ENCODE assay signal across 8 mouse cellular contexts in genomic region chr10:127738151-127738882, GRCm38 (mm10). TPM values are rescaled to one million over a fixed set of nuclear protein-coding genes. Genes with fewer than 3 reads are reported as not detected.
A peak's percentile ranks its signal among the peaks of the same experiment; 100 is the strongest.
DNase-seq lines count a peak whose midpoint lies in the region; ATAC-seq and TF ChIP-seq lines count a peak whose summit lies in the region.

No protein-coding gene starts in this region.

- 16% methylated on average over 13 of the region's 13 CpGs for WGBS in cerebellum, adult 2 months
- 46% methylated on average over 13 of the region's 13 CpGs for WGBS in embryonic facial prominence, embryonic 15.5 days
- 52% methylated on average over 13 of the region's 13 CpGs for WGBS in hindbrain, embryonic 15.5 days
- WGBS in liver, adult 2 months, result 6% methylated on average over 13 of the region's 13 CpGs
- 45% methylated on average over 13 of the region's 13 CpGs for WGBS in spleen, adult 2 months

- H3K4me3 ChIP-seq in cerebellum, adult 2 months (replicated peaks; ENCODE audit: insufficient read depth, low read depth, low read length), result no peak overlapping the region
- H3K4me3 ChIP-seq in embryonic facial prominence, embryonic 15.5 days (replicated peaks), result 0 out of 2 replicates have a peak overlapping the region, but pooled peaks have one; percentile 94
- H3K4me3 ChIP-seq in hindbrain, embryonic 15.5 days, result peak overlapping the region; percentile 96; the same call in 1 of the 2 replicates
- H3K4me3 ChIP-seq in liver, adult 2 months (ENCODE audit: insufficient read depth, low read depth, low read length), result no peak overlapping the region
- no peak overlapping the region for H3K4me3 ChIP-seq in spleen, adult 2 months (ENCODE audit: extremely low read depth, insufficient read depth, insufficient read length)

- H3K27me3 ChIP-seq in cerebellum, adult 2 months (ENCODE audit: control insufficient read depth, insufficient read depth, low read length), result no peaks in the 10 kb centered on the region
- H3K27me3 ChIP-seq in embryonic facial prominence, embryonic 15.5 days, result no peaks in the 10 kb centered on the region; the same call in 1 of the 2 replicates
- no peaks in the 10 kb centered on the region for H3K27me3 ChIP-seq in hindbrain, embryonic 15.5 days
- H3K27me3 ChIP-seq in liver, adult 2 months (ENCODE audit: control insufficient read depth, insufficient read depth, low read length), result no peaks in the 10 kb centered on the region
- H3K27me3 ChIP-seq in spleen, adult 2 months (ENCODE audit: control insufficient read depth, insufficient read depth, low read length), result no peaks in the 10 kb centered on the region; the same call in 1 of the 2 replicates

- H3K4me2 ChIP-seq in embryonic facial prominence, embryonic 15.5 days (replicated peaks), result peak overlapping the region; percentile 62
- H3K4me2 ChIP-seq in hindbrain, embryonic 15.5 days, result peak overlapping the region; percentile 75

- TF ChIP-seq CTCF in cerebellum, adult 2 months (IDR thresholded peaks at IDR 0.05; ENCODE audit: borderline replicate concordance, insufficient read depth, low read depth, low read length), result peak; percentile 57
- TF ChIP-seq CTCF in liver, adult 2 months (IDR thresholded peaks at IDR 0.05; ENCODE audit: low read depth, low read length), result peak; percentile 54
- peak; percentile 29; the same call in 1 of the 2 replicates for TF ChIP-seq CTCF in spleen, adult 2 months (IDR thresholded peaks at IDR 0.05; ENCODE audit: extremely low read depth, insufficient read depth, insufficient read length, insufficient replicate concordance)

- peaks cover 21% of the 10 kb centered on the region for H3K36me3 ChIP-seq in embryonic facial prominence, embryonic 15.5 days
- peaks cover 21% of the 10 kb centered on the region for H3K36me3 ChIP-seq in hindbrain, embryonic 15.5 days
- H3K36me3 ChIP-seq in liver, adult 2 months (ENCODE audit: control insufficient read depth, insufficient read depth, low read length), result peaks cover 11% of the 10 kb centered on the region
- peaks cover 16% of the 10 kb centered on the region for H3K36me3 ChIP-seq in spleen, adult 2 months (ENCODE audit: control insufficient read depth, insufficient read depth, low read length)

- no peaks in the 10 kb centered on the region for H3K4me1 ChIP-seq in cerebellum, adult 2 months (ENCODE audit: control insufficient read depth, insufficient read depth, low read length)
- H3K4me1 ChIP-seq in embryonic facial prominence, embryonic 15.5 days, result peaks cover 16% of the 10 kb centered on the region
- H3K4me1 ChIP-seq in hindbrain, embryonic 15.5 days (replicated peaks), result peaks cover 21% of the 10 kb centered on the region
- H3K4me1 ChIP-seq in liver, adult 2 months (ENCODE audit: control insufficient read depth, insufficient read depth, low read length), result peaks cover 18% of the 10 kb centered on the region
- H3K4me1 ChIP-seq in spleen, adult 2 months (ENCODE audit: control insufficient read depth, insufficient read depth, insufficient read length), result peaks cover 17% of the 10 kb centered on the region; the same call in 1 of the 2 replicates

- no peak for TF ChIP-seq POLR2A in cerebellum, adult 2 months (IDR thresholded peaks at IDR 0.05; ENCODE audit: borderline replicate concordance, insufficient read depth, low read length)
- 0 out of 2 replicates have a peak, but pooled peaks have one; percentile 23 for TF ChIP-seq POLR2A in liver, adult 2 months (IDR thresholded peaks at IDR 0.05; ENCODE audit: extremely low read depth, insufficient read depth, low read length)
- no peak for TF ChIP-seq POLR2A in spleen, adult 2 months (IDR thresholded peaks at IDR 0.05; ENCODE audit: low read depth, low read length)

- no peaks in the 10 kb centered on the region for H3K9me3 ChIP-seq in embryonic facial prominence, embryonic 15.5 days (replicated peaks)
- no peaks in the 10 kb centered on the region for H3K9me3 ChIP-seq in hindbrain, embryonic 15.5 days

- peaks cover 28% of the 10 kb centered on the region for H3K79me2 ChIP-seq in liver, adult 2 months (ENCODE audit: control insufficient read depth, insufficient read depth, low read length)

- no peak overlapping the region for H3K9ac ChIP-seq in embryonic facial prominence, embryonic 15.5 days
- no peak overlapping the region for H3K9ac ChIP-seq in hindbrain, embryonic 15.5 days
- H3K9ac ChIP-seq in liver, adult 2 months (ENCODE audit: low read depth, low read length), result peak overlapping the region; percentile 32

- H3K27ac ChIP-seq in cerebellum, adult 2 months (ENCODE audit: insufficient read depth, low read length), result no peak overlapping the region
- H3K27ac ChIP-seq in embryonic facial prominence, embryonic 15.5 days (replicated peaks), result no peak overlapping the region
- H3K27ac ChIP-seq in hindbrain, embryonic 15.5 days (replicated peaks), result no peak overlapping the region
- peak overlapping the region; percentile 98 for H3K27ac ChIP-seq in liver, adult 2 months (replicated peaks; ENCODE audit: insufficient read depth, low read depth, low read length)
- H3K27ac ChIP-seq in spleen, adult 2 months (ENCODE audit: insufficient read depth, low read length), result 0 out of 2 replicates have a peak overlapping the region, but pooled peaks have one; percentile 1

- no peak for ATAC-seq in cerebellum, adult (ENCODE audit: insufficient number of reproducible peaks, low FRiP score, low TSS enrichment)
- no peak for ATAC-seq in embryonic facial prominence, embryonic 15.5 days (ENCODE audit: insufficient number of reproducible peaks, low FRiP score, low TSS enrichment, low read depth)
- no peak for ATAC-seq in hindbrain, embryonic 15.5 days (ENCODE audit: low FRiP score, low read depth)

- DNase-seq in cerebellum, adult 2 months, result peak in 1 of 2 experiments; percentile 21
- peak; percentile 70 for DNase-seq in MEL-GATA-1-ER (ENCODE audit: extremely low read depth, low read depth)
- peak; percentile 99 for DNase-seq in liver, adult 2 months (ENCODE audit: extremely low read depth, low read depth, low spot score)
- peak in 1 of 2 experiments; percentile 46 for DNase-seq in spleen, adult 2 months (ENCODE audit: low read depth in 1 of 2, low spot score in 2 of 2)
- no peak for DNase-seq in right cerebral cortex, postnatal 36 days (ENCODE audit: low spot score in 2 of 2)

RNA-seq across cellular contexts. Expression of gene Zbtb39, which starts 1.0 kb away (rescaled TPM):
- polyA plus RNA-seq in cerebellum, adult 2 months (2012; rRNA removed), result 5.7 and 6.6 TPM in 2 replicates
- 3.1 and 3.2 TPM in 2 replicates for polyA plus RNA-seq in embryonic facial prominence, embryonic 15.5 days (2015; fragmentation: Nextera tagmentation; extraction: Ambion mirVana)
- polyA plus RNA-seq in hindbrain, embryonic 15.5 days (2015; fragmentation: Nextera tagmentation; extraction: Ambion mirVana), result 3.2 and 4.1 TPM in 2 replicates
- 4.1 and 5.8 TPM in 2 replicates for total RNA-seq in liver, adult 2 months (2014; rRNA removed)
- 5.3 and 5.9 TPM in 2 replicates for polyA plus RNA-seq in liver, adult 2 months (2012; rRNA removed)
- polyA plus RNA-seq in spleen, adult 2 months (2012; rRNA removed), result 5.6 and 6.0 TPM in 2 replicates

RNA-seq across cellular contexts. Expression of gene Gpr182, which starts 13.2 kb away (rescaled TPM):
- 1.4 and 1.5 TPM in 2 replicates for polyA plus RNA-seq in cerebellum, adult 2 months (2012; rRNA removed)
- polyA plus RNA-seq in embryonic facial prominence, embryonic 15.5 days (2015; fragmentation: Nextera tagmentation; extraction: Ambion mirVana), result 1.5 and 2.0 TPM in 2 replicates
- polyA plus RNA-seq in hindbrain, embryonic 15.5 days (2015; fragmentation: Nextera tagmentation; extraction: Ambion mirVana), result 1.8 TPM in 2 replicates
- 4.8 and 8.8 TPM in 2 replicates for total RNA-seq in liver, adult 2 months (2014; rRNA removed)
- 18.4 and 26.2 TPM in 2 replicates for polyA plus RNA-seq in liver, adult 2 months (2012; rRNA removed)
- 22.5 and 28.8 TPM in 2 replicates for polyA plus RNA-seq in spleen, adult 2 months (2012; rRNA removed)

RNA-seq across cellular contexts. Expression of gene Tac2, which starts 14.0 kb away (rescaled TPM):
- polyA plus RNA-seq in cerebellum, adult 2 months (2012; rRNA removed), result 1.4 and 1.5 TPM in 2 replicates
- 0.25 TPM in 1 of 2 replicates, not detected in the other for polyA plus RNA-seq in embryonic facial prominence, embryonic 15.5 days (2015; fragmentation: Nextera tagmentation; extraction: Ambion mirVana)
- polyA plus RNA-seq in hindbrain, embryonic 15.5 days (2015; fragmentation: Nextera tagmentation; extraction: Ambion mirVana), result 0.42 and 1.2 TPM in 2 replicates
- not detected in 2 replicates for total RNA-seq in liver, adult 2 months (2014; rRNA removed)
- not detected in 2 replicates for polyA plus RNA-seq in liver, adult 2 months (2012; rRNA removed)
- 1.9 and 4.1 TPM in 2 replicates for polyA plus RNA-seq in spleen, adult 2 months (2012; rRNA removed)

RNA-seq across cellular contexts. Expression of gene Rdh1, which starts 21.2 kb away (rescaled TPM):
- polyA plus RNA-seq in cerebellum, adult 2 months (2012; rRNA removed), result 0.15 and 0.16 TPM in 2 replicates
- polyA plus RNA-seq in embryonic facial prominence, embryonic 15.5 days (2015; fragmentation: Nextera tagmentation; extraction: Ambion mirVana), result 0.36 and 0.38 TPM in 2 replicates
- 0.08 TPM in 1 of 2 replicates, not detected in the other for polyA plus RNA-seq in hindbrain, embryonic 15.5 days (2015; fragmentation: Nextera tagmentation; extraction: Ambion mirVana)
- 0.18 and 0.27 TPM in 2 replicates for total RNA-seq in liver, adult 2 months (2014; rRNA removed)
- polyA plus RNA-seq in liver, adult 2 months (2012; rRNA removed), result 0.20 TPM in 2 replicates
- 0.25 and 0.56 TPM in 2 replicates for polyA plus RNA-seq in spleen, adult 2 months (2012; rRNA removed)

RNA-seq across cellular contexts. Expression of gene Rdh16f1, which starts 21.3 kb away (rescaled TPM):
- 0.05 and 0.92 TPM in 2 replicates for polyA plus RNA-seq in cerebellum, adult 2 months (2012; rRNA removed)
- polyA plus RNA-seq in embryonic facial prominence, embryonic 15.5 days (2015; fragmentation: Nextera tagmentation; extraction: Ambion mirVana), result 1.9 and 2.1 TPM in 2 replicates
- polyA plus RNA-seq in hindbrain, embryonic 15.5 days (2015; fragmentation: Nextera tagmentation; extraction: Ambion mirVana), result not detected in 2 replicates
- total RNA-seq in liver, adult 2 months (2014; rRNA removed), result not detected in 2 replicates
- polyA plus RNA-seq in liver, adult 2 months (2012; rRNA removed), result not detected in 2 replicates
- 0.60 and 0.94 TPM in 2 replicates for polyA plus RNA-seq in spleen, adult 2 months (2012; rRNA removed)

Comparison
In these comparisons a context has a peak if more than half of its experiments do, and no peak if none do; other contexts are left out.
1. DNase-seq: peak in MEL-GATA-1-ER (single experiment) and liver, adult 2 months (single experiment); none in right cerebral cortex, postnatal 36 days (0 of 2).
2. H3K27ac ChIP-seq: peak in liver, adult 2 months (single experiment) and spleen, adult 2 months (single experiment); none in cerebellum, adult 2 months (single experiment), embryonic facial prominence, embryonic 15.5 days (single experiment) and hindbrain, embryonic 15.5 days (single experiment).
3. H3K4me3 ChIP-seq: peak in embryonic facial prominence, embryonic 15.5 days (single experiment) and hindbrain, embryonic 15.5 days (single experiment); none in cerebellum, adult 2 months (single experiment), liver, adult 2 months (single experiment) and spleen, adult 2 months (single experiment).
4. Peak in every context shown above with its lines, with median percentiles within 50 percentile points of each other: CTCF ChIP-seq.